Mouse (Mus musculus): ENCODE measurements at regions not wholly inside any gene's neighbourhood (a gene's known extent, or its start where the extent isn't known, plus 50 kb on each side); places are given as distances from the start of the nearest gene placed in this dataset.
"Not testable (repeated sequence)": the region's sequence is repeated elsewhere in the genome, so short reads cannot be mapped to it uniquely, and the experiment has no call there.

GRCm38 (mm10) chr16:58146479-58146878 is 261.8 kb upstream of the Dcbld2 start:
- no peak for DNase-seq (ENCODE audit: low spot score in 2 of 2)

GRCm38 (mm10) chr16:58155538-58155937 is 252.7 kb upstream of the Dcbld2 start:
- no peak for DNase-seq (ENCODE audit: low spot score in 2 of 2)

- no peak for DNase-seq (ENCODE audit: low spot score in 2 of 2)
Observed at GRCm38 (mm10) chr16:58178744-58179401, 229.4 kb upstream of the Dcbld2 start.

GRCm38 (mm10) chr16:58179981-58180380 is 228.3 kb upstream of the Dcbld2 start:
- not testable (repeated sequence) for DNase-seq (ENCODE audit: low spot score in 2 of 2)

GRCm38 (mm10) chr16:58194619-58195497 is 213.4 kb upstream of the Dcbld2 start:
- DNase-seq (ENCODE audit: low spot score in 2 of 2) = no peak

GRCm38 (mm10) chr16:58211872-58212271 is 196.4 kb upstream of the Dcbld2 start:
- DNase-seq (ENCODE audit: low spot score in 2 of 2) = no peak

GRCm38 (mm10) chr16:58234686-58235085 is 173.6 kb upstream of the Dcbld2 start:
- no peak for DNase-seq (ENCODE audit: low spot score in 2 of 2)

GRCm38 (mm10) chr16:58236857-58237256 is 171.4 kb upstream of the Dcbld2 start:
- no peak for DNase-seq (ENCODE audit: low spot score in 2 of 2)

- DNase-seq (ENCODE audit: low spot score in 2 of 2) = no peak
Observed at GRCm38 (mm10) chr16:58276281-58276680, 132.0 kb upstream of the Dcbld2 start.

- DNase-seq (ENCODE audit: low spot score in 2 of 2) = no peak
Observed at GRCm38 (mm10) chr16:58281474-58281873, 126.8 kb upstream of the Dcbld2 start.

GRCm38 (mm10) chr16:58294457-58294856 is 113.8 kb upstream of the Dcbld2 start:
- no peak for DNase-seq (ENCODE audit: low spot score in 2 of 2)

- DNase-seq (ENCODE audit: low spot score in 2 of 2) = no peak
Observed at GRCm38 (mm10) chr16:58295128-58295527, 113.1 kb upstream of the Dcbld2 start.

- peak in 1 of 2 experiments; percentile 36 for DNase-seq (ENCODE audit: low spot score in 2 of 2)
Observed at GRCm38 (mm10) chr16:58299495-58299894, 108.7 kb upstream of the Dcbld2 start.

GRCm38 (mm10) chr16:58300098-58300497 is 108.1 kb upstream of the Dcbld2 start:
- DNase-seq (ENCODE audit: low spot score in 2 of 2) = no peak

- no peak for DNase-seq (ENCODE audit: low spot score in 2 of 2)
Observed at GRCm38 (mm10) chr16:58303555-58303954, 104.7 kb upstream of the Dcbld2 start.

- no peak for DNase-seq (ENCODE audit: low spot score in 2 of 2)
Observed at GRCm38 (mm10) chr16:58316889-58317455, 91.3 kb upstream of the Dcbld2 start.

GRCm38 (mm10) chr16:58331087-58331486 is 77.2 kb upstream of the Dcbld2 start:
- DNase-seq (ENCODE audit: low spot score in 2 of 2) = no peak

- DNase-seq (ENCODE audit: low spot score in 2 of 2) = no peak
Observed at GRCm38 (mm10) chr16:58343921-58344320, 64.3 kb upstream of the Dcbld2 start.

GRCm38 (mm10) chr16:58349354-58349753 is 58.9 kb upstream of the Dcbld2 start:
- DNase-seq (ENCODE audit: low spot score in 2 of 2) = no peak

- DNase-seq (ENCODE audit: low spot score in 2 of 2) = no peak
Observed at GRCm38 (mm10) chr16:58349802-58350201, 58.4 kb upstream of the Dcbld2 start.

GRCm38 (mm10) chr16:58352156-58352555 is 56.1 kb upstream of the Dcbld2 start:
- no peak for DNase-seq (ENCODE audit: low spot score in 2 of 2)

- DNase-seq (ENCODE audit: low spot score in 2 of 2) = no peak
Observed at GRCm38 (mm10) chr16:58354551-58354950, 53.7 kb upstream of the Dcbld2 start.

Measured in frontal cortex, postnatal 25 days (tissue).